Mouse (Mus musculus): ENCODE data around the gene Tas2r107.
"Not testable (repeated sequence)": the region's sequence is repeated elsewhere in the genome, so short reads cannot be mapped to it uniquely, and the experiment has no call there.

Gene Tas2r107

DNA sequence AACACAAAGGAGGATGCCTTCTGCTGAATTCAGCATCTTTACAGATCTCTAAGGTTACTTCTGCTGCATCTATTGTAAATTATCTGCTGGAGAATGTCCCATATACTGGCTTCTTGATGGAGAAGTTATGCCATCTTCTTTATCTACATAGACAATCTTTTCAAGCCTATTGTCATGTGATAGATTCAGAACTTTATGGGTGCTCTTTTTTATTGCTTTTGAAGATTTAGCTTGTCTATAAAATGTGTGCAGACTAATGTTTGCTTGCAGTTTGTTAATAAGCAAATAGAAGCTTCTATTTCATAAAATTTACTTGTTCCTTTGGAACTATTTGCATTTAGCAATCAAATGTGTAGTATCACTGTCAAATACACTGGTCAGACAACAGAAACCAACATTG lies at the start of gene Tas2r107:
TSS of gene Tas2r107 (minus strand) at position 101 of the 400 bp plus-strand sequence.
- ATAC-seq (ENCODE audit: low TSS enrichment), result no peak

DNA sequence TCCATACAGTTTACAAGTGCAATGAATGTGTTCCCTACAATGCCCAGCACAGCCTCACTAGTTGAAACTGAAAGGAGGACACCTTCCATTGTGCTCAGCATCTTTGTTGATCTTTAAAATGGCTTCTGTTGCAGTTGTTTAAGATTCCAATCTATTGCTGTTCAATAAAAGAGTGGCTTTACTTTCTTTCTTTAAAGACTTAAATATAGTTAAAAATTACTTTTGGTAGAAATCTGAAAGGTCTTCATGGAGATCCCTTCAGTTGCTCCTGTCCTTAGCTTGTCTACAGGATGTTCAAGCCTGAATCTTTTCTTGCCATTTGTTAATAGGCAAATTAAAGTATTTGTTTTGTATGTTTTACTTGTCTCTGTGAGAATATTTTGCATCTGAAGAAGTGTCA lies 30.0 kb upstream of the Tas2r107 start, which contains the start of gene Tas2r114:
TSS of gene Tas2r114 (minus strand) at position 101 of the 400 bp plus-strand sequence.
- ATAC-seq (ENCODE audit: low TSS enrichment), result no peak

DNA sequence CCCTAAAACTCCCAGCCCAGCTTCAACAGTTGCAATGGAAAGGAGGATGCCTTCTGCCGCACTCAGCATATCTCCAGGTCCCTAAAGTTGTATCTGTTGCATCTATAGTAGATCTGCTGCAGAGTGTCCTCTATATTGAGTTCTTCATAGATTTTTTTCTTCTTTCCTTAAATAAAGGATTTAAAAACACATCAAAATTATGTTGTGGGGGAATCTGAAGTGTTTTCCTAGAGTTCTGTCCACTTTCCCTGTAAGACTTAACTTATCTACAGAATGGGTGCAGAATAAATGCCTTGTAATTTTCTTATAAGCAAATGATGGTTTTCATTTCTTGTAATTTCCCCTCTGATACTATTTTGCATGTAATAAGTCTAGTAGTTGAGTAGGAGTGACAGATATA lies 27.4 kb upstream of the Tas2r107 start, which contains the start of gene Tas2r105:
TSS of gene Tas2r105 (minus strand) at position 101 of the 400 bp plus-strand sequence.
- ATAC-seq (ENCODE audit: low TSS enrichment), result no peak

DNA sequence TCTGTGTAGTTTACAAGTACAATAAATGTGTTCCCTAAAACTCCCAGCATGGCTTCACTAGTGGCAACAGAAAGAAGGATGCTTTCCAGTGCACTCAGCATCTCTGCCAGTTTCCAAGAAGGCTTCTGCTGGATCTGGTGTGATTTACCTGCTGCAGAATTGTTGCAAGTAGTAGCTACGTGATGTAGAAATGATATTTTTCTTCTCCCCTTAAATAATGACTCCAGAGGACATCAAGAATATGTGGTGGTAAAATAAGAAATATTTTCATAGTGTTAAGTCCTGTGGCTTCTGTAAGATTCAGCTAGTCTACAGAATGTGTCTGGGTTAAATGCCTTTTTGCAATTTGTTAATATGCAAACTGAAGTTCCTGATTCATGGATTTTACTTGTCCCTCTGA lies 25.7 kb upstream of the Tas2r107 start, which contains the start of gene Tas2r104:
TSS of gene Tas2r104 (minus strand) at position 101 of the 400 bp plus-strand sequence.
- ATAC-seq (ENCODE audit: low TSS enrichment), result no peak

DNA sequence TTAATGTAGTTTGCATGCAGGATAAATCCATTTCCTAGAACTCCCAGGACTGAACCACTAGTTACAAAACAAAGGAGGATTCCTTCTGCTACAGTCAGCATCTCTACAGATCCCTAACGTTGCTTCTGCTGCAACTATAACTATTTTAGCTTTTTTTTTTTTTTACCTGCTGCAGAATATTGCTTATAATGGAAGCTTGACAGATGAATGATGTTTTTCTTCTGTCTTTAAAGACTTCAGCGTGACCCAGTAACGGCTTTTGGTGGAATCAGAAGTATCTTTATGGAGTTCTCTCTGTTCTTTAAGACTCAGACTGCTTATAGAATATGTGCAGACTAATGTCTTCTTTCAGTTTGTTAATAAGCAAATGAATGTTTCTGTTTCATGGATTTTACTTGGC lies 18.8 kb upstream of the Tas2r107 start, which contains the start of gene Tas2r106:
TSS of gene Tas2r106 (minus strand) at position 101 of the 400 bp plus-strand sequence.
- ATAC-seq (ENCODE audit: low TSS enrichment), result no peak

DNA sequence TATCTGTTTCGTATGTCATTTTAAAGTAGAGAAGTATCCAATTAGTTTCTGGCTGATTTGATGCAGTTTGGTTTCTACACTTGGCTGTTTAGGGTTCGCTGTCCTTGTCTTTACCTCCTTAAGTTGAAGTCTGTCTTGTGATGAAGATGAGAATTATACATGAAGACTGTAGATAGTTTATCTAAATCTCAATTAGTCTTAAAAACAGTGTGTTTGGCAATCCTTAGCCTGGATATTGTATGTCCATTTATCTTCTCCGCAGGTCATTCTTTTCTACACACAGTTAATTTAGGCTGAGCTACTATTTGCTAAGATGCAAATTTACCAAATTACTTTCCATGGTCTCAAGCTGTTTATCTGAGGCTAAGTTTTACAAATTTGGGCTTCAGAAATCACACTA lies 29.1 kb downstream of the Tas2r107 start, which contains the start of gene Tas2r130:
TSS of gene Tas2r130 (minus strand) at position 101 of the 400 bp plus-strand sequence.
- no peak for ATAC-seq (ENCODE audit: low TSS enrichment)

DNA sequence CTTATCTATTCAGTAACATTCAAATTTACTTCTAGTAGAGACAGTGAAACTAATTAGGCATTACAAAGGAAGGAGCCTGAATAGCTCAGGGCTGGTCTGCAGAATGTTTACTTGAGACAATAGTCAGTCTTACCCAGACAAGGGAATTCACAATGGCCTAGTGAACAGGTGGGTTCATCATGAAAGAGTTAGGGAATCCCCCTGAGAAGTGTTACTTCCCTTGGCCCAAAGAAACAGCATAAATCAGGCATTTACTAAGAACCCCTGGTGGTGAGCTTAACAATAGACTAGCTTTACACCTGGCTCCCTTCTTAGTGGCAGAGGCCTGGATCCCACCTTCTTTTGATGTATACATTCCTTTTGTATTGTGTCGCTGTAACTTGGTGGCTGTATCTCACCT lies 50.0 kb downstream of the Tas2r107 start:
- not testable (repeated sequence) for ATAC-seq (ENCODE audit: low TSS enrichment)
